Mouse (Mus musculus): ENCODE results near the gene Eci2.
"Not testable (repeated sequence)": the region's sequence is repeated elsewhere in the genome, so short reads cannot be mapped to it uniquely, and the experiment has no call there.

Eci2 gene

GRCm38 (mm10) chr13:34991581-34992273, 35.2 kb downstream of the Eci2 start:
- DNase-seq (ENCODE audit: low spot score): no peak

GRCm38 (mm10) chr13:34983479-34983878, 43.4 kb downstream of the Eci2 start:
- not testable (repeated sequence) for DNase-seq (ENCODE audit: low spot score)

GRCm38 (mm10) chr13:34978635-34979034, 48.3 kb downstream of the Eci2 start:
- DNase-seq (ENCODE audit: low spot score): not testable (repeated sequence)

DNA sequence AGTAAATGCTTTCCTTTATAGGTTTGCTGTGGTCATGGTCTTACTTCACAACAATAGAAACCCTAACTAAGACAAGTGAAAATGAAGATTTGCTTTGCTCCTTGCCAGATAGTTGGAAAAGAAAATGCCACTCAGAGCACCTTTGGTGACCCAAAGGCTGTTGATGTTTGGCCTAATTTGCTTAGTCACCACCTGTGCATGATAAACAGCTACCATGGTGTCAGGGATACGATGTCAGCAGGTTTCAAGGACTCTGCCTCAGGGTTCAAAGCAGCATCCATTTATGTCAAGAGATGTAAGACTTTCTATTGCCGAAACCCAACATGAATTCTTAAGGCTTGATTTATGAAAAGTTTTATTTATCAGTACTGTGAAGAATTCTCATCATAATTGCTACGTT, 49.5 kb downstream of the Eci2 start:
- DNase-seq (ENCODE audit: low spot score): no peak

GRCm38 (mm10) chr13:34976116-34976515, 50.8 kb downstream of the Eci2 start:
- DNase-seq (ENCODE audit: low spot score): no peak

DNA sequence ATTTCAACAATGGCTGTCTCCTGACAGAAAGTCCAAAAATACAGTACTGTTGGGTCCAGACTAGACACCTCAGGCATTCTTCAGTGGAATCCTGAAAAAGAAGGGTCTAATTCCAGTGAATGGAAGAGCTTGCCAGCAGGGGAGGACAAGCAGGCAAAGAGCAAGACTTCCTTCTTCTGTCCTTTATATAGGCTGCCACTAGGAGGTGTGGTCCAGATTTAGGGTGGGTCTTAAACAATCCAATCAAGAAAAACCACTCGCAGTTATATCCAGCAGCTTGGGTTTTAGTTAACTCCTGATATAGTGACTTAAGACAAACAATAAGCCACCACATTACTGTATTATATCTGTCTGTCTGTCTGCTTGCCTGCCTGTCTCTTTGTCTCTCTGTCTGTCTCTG, 53.1 kb downstream of the Eci2 start:
- DNase-seq (ENCODE audit: low spot score): no peak

- DNase-seq (ENCODE audit: low spot score): no peak
Observed at GRCm38 (mm10) chr13:34973149-34973548, 53.7 kb downstream of the Eci2 start.

DNA sequence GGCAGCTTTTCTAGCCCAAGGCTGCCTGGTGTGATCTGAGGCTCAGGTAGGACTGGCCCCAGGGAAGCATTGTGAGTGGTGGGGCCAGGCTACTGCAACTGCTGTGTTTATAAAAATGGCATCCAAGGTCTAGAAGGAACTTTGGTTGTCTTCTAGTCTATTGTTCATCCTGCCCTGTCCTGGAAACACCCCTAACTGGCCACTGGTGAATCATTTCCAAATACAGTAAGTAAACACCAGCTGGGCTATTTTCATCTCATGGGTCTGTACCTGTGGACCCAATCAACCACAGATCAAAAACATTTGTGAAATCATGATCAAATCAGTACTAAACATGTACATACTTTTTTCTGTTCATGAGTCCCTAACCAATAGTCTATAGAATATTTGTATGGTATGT, 54.4 kb downstream of the Eci2 start:
- not testable (repeated sequence) for DNase-seq (ENCODE audit: low spot score)

DNA sequence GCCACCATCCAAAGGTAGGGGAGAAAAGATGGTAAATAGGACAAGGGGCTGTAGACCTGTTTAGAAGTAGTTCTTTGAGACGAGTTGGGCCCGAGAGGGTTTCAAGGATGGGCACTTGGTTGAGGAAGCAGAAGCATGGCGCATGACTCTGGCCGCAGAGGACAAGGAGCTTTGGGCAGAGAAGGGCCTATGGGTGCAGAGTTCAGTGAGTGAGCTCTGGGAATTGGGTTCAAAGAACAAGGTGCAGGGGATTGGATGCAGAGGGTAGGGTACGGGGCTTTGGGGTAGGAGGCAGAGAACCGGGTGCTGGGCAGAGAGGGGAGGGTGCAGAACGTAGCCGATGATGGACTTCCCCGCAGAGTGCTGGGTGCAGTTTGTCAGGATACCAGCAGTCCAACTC, 61.2 kb downstream of the Eci2 start:
- DNase-seq (ENCODE audit: low spot score): not testable (repeated sequence)

DNA sequence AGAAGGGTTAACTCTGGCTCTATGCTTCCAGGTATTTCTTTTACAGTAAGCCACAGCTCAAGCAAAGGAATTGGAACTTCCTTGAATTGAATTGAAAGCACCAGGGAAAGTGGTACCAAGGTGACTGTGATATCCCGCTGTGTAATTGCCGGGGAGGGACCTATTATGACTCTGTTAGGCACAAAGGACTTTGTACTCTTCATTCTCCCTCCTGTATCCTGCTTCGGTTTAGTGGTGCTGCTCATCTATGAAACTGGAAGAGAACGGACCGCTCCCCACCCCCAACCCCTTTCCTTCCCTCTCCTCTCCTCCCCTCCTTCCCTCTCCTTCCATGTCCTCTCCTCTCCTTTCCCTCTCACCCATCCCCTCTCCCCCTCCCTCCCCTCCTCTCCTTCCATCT, 62.0 kb downstream of the Eci2 start:
- DNase-seq (ENCODE audit: low spot score): no peak

DNA sequence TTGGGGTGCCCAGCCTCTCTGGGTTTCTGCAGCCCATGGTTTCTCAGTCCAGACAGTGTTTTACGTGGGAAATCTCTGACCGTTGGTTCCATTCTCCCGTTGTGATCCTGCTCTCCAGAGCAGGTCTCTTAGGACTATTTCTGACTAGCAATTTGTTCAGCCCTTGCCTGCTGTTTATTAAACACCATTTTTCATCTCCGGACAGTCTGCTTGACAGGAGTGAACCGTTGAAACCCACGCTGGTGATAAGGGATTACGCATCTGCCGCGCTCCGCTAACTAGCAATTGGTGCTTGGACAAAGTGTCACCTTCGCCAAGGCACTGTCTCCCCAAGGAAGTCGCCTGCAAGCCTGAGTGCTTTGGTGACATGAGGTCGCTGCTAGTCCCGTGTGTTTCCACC, 62.5 kb downstream of the Eci2 start:
- no peak for DNase-seq (ENCODE audit: low spot score)

- DNase-seq (ENCODE audit: low spot score): no peak
Observed at GRCm38 (mm10) chr13:34963511-34964397, 63.1 kb downstream of the Eci2 start, which contains the start of gene Eci3. Eci3 (minus strand) TSS chr13:34963810.

DNA sequence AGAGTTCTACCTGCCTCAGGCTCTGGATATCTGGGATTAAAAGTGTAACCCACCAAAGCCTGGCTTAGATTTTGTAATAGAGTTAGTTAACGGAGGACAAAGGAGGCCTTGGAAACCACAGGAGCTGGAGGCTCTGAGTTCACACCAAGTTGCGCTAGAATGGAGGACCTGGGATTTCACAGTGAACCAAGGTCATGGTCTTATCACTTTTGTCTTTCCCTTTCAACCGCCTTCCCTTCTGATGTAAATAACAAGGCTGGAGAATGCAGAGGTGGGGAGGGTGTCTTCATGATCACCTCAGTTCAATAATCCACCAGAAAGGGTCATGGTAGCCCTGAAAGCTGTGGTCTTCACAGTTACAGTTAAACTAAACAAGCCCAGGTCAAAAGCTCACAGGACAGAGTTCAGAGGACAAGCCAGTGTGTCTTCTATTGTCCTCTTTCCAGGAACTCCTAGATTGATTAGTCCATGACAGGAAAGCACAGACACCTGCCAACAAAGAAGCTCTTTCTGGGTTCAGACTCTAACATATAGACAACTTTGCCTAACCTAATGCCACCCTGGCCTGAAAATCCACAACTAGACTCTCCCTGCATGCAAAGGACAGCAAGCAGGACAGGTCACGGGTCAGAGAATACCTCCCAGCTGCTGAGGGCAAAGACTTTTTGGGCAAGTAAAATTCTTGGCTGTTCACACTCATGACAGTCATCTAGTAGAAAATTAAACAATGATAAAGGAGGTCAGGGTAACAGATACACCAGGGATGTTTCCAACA, 65.7 kb downstream of the Eci2 start:
- DNase-seq (ENCODE audit: low spot score): no peak

GRCm38 (mm10) chr13:34958158-34958557, 68.7 kb downstream of the Eci2 start:
- not testable (repeated sequence) for DNase-seq (ENCODE audit: low spot score)

DNA sequence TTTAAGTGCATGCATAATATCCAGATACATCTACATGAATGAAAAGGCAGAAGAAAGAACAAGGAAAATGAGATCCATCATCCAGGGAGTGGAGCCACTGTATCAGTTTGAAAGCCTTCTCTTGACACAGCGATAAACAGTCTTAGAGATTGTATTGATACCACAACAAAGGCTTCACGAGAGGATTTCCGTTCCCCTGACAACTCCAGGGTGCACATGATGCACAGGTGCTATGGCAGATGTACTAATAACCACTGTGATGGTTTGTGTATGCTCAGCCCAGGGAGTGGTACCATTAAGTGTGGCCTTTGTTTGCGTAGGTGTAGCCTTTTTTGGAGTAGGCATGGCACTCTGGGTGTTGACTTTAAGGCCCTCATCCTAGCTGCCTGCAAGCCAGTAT, 70.0 kb downstream of the Eci2 start:
- no peak for DNase-seq (ENCODE audit: low spot score)

- not testable (repeated sequence) for DNase-seq (ENCODE audit: low spot score)
Observed at GRCm38 (mm10) chr13:34951437-34951836, 75.5 kb downstream of the Eci2 start.

DNA sequence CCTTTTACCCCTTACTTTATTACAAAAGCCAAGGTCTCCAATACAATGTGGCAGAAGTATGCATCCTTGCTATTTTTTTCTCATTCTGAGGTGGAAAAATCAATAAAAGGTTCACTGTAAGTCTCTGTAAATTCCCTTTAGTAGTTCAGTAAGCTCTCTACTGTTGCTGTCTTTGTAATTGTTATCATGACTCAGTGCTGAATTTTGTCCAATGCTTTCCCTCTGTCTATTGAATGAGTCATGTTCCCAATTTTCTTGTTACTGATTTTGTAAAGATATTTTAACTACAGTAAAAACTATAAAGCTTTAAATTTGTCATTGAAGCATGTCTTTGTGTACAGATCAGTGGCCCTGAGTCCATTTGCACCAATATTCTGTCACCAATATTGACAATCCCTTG, 84.5 kb downstream of the Eci2 start:
- DNase-seq (ENCODE audit: low spot score): no peak

- DNase-seq (ENCODE audit: low spot score): no peak
Observed at GRCm38 (mm10) chr13:34934931-34935644, 91.8 kb downstream of the Eci2 start.
